Mouse (Mus musculus): ENCODE data around the gene Itga5. TPM values are rescaled to one million over a fixed set of nuclear protein-coding genes. Genes with fewer than 3 reads are reported as not detected.

Itga5 gene
- total RNA-seq, 2 experiments from 2014 or later, result 8.7 to 9.1 TPM

DNA sequence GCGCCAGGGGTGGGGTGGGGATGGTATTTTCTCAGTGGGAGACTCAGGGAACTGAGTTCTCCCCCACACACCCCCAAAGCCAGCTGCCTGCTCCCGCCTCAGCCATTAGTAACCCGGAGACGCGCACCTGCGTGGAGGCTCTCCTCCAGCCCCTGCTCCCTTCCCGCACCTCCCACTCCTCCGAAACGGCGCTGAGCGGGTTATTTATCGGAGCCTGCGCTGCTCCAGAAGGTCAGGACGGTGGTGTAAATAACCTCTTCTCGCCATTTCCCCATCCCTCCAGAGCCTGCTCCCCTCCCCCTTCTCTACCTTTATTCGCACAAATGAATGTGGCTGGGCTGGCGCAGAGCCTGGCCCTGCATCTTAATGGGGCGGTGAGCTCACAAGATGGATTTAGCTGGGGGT, 66.5 kb downstream of the Itga5 start:
- no peak for DNase-seq
- intact Hi-C loops (cut with DNase I), result no loop called here

DNA sequence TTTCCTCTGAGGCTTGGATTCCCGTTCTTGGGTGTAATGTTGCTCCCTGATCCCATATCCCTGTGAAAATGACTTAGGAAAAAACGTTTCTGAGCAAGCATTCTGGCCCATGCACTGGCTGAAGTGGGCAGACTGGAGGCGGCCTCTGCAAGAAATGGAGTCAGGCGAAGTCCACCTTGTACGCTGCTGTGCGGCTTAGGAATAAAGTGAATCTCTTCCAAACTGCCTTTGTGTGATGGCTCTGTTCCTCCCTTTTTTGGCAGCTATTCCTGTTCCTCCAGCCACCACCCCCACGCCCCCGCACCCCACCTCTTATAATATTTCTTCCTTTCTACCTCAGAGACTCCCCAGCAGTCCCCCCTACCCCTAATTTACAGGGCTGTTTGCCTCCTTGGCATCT, 66.9 kb downstream of the Itga5 start:
- intact Hi-C loops (cut with DNase I), result no loop called here
- DNase-seq, result no peak

DNA sequence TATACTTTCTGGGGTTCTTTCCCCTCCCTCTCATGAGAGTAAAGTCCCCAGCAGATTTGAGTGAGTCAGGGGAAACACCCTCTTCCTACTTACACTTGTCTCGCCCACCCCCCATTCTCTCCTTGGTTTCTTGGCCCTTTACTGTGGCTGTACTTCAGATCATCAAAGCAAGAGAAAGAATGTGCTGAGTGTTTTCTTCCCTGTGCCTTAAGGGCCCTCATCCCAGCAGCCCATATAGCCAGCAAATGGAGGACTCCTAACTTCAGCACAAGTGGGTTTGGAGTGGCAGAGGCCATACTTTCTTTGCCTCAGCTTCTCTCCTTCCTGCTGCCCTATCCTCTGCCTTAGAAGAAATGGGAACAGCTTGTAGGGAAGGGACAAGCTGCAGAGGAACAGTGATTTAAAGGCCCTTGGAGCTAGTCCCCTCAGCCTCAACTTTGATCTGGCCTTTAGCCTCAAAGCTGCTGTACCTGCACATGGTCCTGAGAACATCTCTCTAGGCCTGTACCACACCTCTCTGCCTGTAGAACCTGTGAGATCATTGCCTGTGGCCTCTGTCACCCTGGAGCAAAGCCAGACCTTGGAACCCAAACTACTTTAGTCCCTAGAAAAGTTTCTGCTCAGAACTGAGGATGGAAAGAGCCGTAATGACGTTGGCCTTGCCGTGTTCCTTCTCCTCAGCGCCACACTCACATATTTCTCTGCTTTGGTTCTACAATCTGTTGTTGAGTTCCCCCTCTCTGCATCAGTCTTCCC, 67.5 kb downstream of the Itga5 start:
- intact Hi-C loops (cut with DNase I), result no loop called here
- no peak for DNase-seq

DNA sequence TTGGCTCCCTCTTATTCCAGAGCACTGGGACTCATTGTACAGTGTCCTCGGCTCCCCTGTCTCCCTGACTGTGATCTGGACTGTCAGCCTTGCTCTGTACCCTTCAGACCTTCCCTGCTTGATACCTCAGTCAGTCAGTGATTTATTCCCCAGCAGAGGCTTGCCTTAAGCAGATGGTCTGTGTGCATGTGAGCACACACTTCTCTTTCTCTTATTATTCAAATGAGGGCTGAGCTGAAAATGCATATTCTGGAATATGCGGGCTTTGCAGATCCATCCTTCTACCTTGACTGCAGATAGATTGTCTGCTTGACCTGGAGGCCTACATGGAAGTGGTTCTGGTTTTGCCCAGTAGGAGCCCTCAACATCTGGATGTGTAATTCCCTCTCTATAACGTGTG, 68.5 kb downstream of the Itga5 start:
- DNase-seq, result no peak
- intact Hi-C loops (cut with DNase I), result no loop called here

DNA sequence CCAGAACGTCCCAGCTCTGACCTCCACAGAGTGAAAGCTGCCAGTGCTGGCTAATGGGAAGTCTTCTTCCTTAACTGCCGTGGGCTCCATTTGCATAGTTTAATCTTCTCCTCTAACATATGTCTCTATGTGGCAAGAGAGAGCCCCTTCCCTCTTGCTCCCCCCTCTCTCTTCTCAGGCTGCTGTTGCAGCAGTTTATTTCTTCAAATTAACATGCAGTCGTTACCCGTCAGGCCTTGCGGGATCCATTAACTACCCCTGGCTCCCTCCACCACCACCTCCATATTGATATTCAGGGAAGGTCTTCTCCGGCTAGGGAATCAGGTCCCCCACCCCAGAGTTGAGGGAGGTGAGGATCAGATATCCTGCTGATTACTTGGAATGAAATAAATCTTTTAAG, 69.2 kb downstream of the Itga5 start:
- intact Hi-C loops (cut with DNase I), result no loop called here
- DNase-seq, result no peak

DNA sequence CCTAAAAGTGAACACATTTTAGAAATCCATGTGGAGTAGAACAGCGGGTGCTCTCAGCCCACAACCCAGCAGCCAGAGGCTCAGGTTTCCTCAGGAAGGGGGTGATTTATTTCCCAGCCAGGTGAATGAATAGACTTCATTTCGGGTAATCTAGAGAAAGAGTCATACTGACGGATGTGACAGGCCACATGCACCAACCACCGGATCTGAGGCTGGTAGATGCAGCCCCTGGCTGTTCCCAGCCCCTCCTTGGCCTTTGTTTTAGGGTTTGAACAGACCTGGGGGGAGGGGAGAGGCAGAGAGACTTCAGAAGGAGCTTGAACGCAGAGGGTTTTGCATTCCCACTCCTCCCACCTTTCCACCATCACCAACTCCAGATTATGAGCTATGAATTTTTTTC, 70.7 kb downstream of the Itga5 start:
- intact Hi-C loops (cut with DNase I), result no loop called here
- no peak for DNase-seq

DNA sequence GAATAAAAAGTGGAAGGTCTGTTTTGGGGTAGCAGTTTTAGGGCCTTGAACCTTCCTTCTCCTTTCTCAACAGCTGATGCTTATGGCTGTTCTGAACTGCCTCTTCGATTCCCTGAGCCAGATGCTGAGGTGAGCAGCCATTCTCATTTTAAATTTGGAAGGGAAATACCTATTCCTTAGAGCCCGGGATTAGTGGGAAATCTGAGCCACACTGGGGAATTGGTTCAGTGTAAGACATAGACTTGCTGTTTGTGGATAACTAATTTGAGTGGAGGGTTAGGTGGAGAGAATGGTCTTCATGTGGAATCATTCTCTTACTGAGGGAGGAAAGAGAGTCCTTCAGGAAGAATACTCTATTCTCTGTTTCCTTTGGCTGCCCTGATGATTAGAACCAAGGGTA, 71.9 kb downstream of the Itga5 start:
- intact Hi-C loops (cut with DNase I), result no loop called here
- no peak for DNase-seq

Small RNAs within 50 kb of the gene (microRNA-seq; reads per million reads assigned to microRNA genes)
- gene Mir6963, result 0 reads per million in 2 experiments

Other genes with a start within 250 kb of the Itga5 start
- 10 to 100 TPM in 1 of 2 experiments, 1 to 10 TPM in 1; 9.9 to 11.3 TPM for gene Smug1, start 199.7 kb downstream of the Itga5 start, total RNA-seq (2021)
- 10 to 100 TPM; 26.4 to 26.6 TPM for gene Cbx5, start 126.9 kb downstream of the Itga5 start, total RNA-seq (2021)
- 100 to 1,000 TPM in 1 of 2 experiments, 10 to 100 TPM in 1; 80.3 to 101 TPM for gene Hnrnpa1, start 126.3 kb downstream of the Itga5 start, total RNA-seq (2021)
- gene Nfe2, start 108.4 kb downstream of the Itga5 start, total RNA-seq (2021), result not detected
- gene Copz1, start 94.0 kb downstream of the Itga5 start, total RNA-seq (2021), result 10 to 100 TPM; 33.4 to 34.6 TPM
- gene Gpr84, start 56.2 kb downstream of the Itga5 start, total RNA-seq (2021), result not detected
- 10 to 100 TPM in 1 of 2 experiments, 1 to 10 TPM in 1; 8.7 to 12.7 TPM for gene Zfp385a, start 26.7 kb downstream of the Itga5 start, total RNA-seq (2021)
- not detected for gene Gtsf1, start 63.7 kb upstream of the Itga5 start, total RNA-seq (2021)
- gene Gtsf2, start 81.7 kb upstream of the Itga5 start, total RNA-seq (2021), result not detected
- 1 to 10 TPM; 1.2 to 1.3 TPM for gene Nckap1l, start 87.0 kb upstream of the Itga5 start, total RNA-seq (2021)
- under 1 TPM; 0.26 to 0.44 TPM for gene Pde1b, start 136.3 kb upstream of the Itga5 start, total RNA-seq (2021)
- 100 to 1,000 TPM in 1 of 2 experiments, 10 to 100 TPM in 1; 64.6 to 121 TPM for gene Ppp1r1a, start 171.2 kb upstream of the Itga5 start, total RNA-seq (2021)
- not detected for gene Glycam1, start 198.3 kb upstream of the Itga5 start, total RNA-seq (2021)